Mouse (Mus musculus) adrenal gland, adult 18-20 months (tissue): Measurements from ENCODE around the gene Fam110a. TPM values are rescaled to one million over a fixed set of nuclear protein-coding genes. Genes with fewer than 3 reads are reported as not detected.

ENCODE experiments used
- DNase-seq, 2 experiments: peaks; one replicate each; pipeline ENCODE4 v3.0.0; 2021 to 2022; ENCODE audit warnings: low spot score in 2 of 2
- total RNA-seq, 2 experiments: library from RNA; stranded (reverse); gene quantifications; 1 replicate in 1 of 2; 2 replicates in 1 of 2; pipeline ENCODE4 v1.2.3; 2021

Gene Fam110a
- total RNA-seq, 2 experiments from 2014 or later, result 6.6 to 10.3 TPM

DNA sequence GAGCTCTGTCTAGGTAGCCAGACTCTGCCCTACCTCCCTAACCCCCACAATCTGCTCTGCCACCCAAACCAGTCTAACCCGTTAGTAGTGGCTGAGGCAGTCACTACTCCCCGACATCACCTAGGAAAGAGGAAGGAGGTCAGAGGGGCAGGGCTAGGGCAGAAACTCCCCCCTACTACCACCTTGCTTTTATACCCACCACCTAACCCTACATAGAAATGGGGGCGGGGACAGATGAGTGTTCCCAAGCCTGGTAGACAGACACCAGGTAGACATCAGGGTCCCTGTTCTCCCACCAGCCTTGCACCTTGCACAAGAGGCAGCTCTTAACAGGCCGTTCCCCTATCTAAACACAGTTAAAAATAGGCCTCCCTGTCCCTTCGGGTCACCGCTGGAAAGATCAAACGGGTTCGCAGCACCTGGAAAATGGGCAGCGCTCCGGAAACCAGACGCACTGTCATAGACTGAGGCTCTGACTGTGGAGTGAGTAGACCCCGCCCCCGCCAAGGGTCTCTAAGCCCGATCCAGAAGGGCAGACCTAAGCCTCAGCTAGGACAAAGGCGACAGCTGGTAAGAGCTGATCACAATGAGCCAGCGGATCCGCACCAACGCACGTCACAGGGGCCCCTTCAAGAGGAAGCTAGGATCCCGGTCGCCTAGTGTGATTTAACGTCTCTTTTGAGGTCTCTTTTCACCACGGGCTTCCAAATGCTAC lies 7.0 kb downstream of the Fam110a start:
- no peak for DNase-seq

DNA sequence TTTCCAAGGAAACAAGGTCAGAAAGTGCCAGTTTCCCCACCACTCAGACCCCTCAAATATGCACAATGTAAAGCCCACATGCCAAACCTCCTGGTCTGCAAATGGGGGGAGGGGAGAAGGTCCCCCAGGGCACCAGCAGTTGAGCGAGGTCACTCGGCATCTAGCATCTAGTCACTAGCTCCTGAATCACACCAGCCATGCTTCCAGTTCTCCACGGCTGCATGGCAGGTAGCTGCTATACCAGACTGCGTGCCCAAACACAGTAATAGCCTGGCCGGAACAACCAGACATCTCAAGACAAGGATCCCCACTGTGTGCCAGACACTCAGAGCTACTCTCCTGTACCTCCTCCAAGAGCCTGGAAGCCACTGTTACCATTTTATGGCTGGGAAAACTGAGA lies 8.3 kb downstream of the Fam110a start:
- DNase-seq, result no peak

- peak; percentile 69 to 74 for DNase-seq
Observed at GRCm38 (mm10) chr2:151970191-151971172, 9.5 kb downstream of the Fam110a start.

- no peak for DNase-seq
Observed at GRCm38 (mm10) chr2:151969396-151969795, 10.6 kb downstream of the Fam110a start.

- no peak for DNase-seq
Observed at GRCm38 (mm10) chr2:151968986-151969385, 11.0 kb downstream of the Fam110a start.

- no peak for DNase-seq
Observed at GRCm38 (mm10) chr2:151968451-151968850, 11.6 kb downstream of the Fam110a start.

GRCm38 (mm10) chr2:151967792-151968191 lies 12.2 kb downstream of the Fam110a start:
- DNase-seq, result no peak

DNA sequence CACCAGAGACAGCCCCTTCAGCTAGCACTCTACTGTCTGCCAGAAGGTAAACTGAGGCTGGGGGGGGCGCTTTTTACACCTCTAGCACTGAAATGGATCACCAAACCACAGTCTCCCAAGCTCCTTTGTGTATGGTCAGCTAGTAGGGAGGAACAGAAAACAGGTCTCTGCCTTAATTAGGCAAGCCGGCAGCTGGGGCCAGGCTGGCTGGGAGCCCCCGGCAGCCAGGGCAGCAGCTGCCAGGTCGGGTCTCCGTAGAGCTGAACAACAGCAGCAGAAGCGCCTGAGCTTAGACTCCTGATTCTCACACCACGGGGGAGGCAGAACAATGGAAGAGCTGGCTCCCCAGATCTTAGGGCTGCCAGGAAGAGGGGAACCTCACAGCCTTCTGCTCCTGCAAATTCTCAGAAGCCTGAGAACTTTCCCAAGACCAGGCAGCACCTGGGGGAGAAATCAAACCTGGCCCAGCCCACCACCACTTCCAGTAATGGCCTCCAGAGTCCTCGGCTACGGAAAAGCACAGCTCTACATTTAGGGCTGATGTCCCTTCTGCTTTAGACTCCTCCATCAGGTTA lies 12.8 kb downstream of the Fam110a start:
- no peak for DNase-seq

GRCm38 (mm10) chr2:151964052-151964451 lies 16.0 kb downstream of the Fam110a start:
- DNase-seq, result no peak

DNA sequence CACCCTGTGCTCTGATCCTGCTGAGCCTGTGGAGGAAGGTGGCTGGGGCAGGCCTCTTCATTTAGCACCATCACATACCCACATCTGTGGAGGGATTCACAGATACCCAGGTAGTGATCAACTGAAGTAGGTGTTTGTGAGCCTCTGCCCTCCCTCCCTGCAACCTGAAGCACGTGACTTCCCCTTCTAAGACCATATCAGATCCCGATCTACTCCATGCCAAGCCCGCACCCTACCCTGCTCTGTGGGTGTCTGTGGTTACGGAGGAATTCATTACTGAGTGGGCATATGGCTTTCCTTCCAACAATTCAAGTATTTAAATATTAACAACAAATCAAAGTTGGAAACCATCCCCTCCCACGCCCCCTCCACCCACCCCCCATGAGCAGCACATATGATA lies 16.7 kb downstream of the Fam110a start:
- no peak for DNase-seq

DNA sequence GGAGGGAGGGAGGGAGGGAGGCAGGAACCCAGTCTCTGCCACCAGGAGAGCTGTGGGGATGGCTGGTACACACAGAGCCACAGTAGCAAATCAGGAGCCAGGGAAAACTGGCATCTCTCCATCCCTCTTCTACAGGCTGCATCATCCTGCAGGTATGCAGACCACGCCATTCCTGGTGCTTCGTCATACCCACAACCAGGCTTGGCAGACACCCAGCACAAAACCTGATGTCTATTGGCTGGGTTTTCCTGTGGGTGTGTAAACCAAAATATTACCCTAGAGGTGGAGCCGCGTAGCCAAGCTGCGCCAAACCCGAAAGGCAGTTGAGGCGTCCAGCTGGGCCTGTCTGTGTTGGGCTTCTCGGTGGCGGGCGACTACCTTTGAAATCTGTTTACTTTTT lies 17.5 kb downstream of the Fam110a start:
- no peak for DNase-seq

- DNase-seq, result no peak
Observed at GRCm38 (mm10) chr2:151961284-151962196, 18.5 kb downstream of the Fam110a start.

GRCm38 (mm10) chr2:151959274-151959673 lies 20.7 kb downstream of the Fam110a start:
- no peak for DNase-seq

DNA sequence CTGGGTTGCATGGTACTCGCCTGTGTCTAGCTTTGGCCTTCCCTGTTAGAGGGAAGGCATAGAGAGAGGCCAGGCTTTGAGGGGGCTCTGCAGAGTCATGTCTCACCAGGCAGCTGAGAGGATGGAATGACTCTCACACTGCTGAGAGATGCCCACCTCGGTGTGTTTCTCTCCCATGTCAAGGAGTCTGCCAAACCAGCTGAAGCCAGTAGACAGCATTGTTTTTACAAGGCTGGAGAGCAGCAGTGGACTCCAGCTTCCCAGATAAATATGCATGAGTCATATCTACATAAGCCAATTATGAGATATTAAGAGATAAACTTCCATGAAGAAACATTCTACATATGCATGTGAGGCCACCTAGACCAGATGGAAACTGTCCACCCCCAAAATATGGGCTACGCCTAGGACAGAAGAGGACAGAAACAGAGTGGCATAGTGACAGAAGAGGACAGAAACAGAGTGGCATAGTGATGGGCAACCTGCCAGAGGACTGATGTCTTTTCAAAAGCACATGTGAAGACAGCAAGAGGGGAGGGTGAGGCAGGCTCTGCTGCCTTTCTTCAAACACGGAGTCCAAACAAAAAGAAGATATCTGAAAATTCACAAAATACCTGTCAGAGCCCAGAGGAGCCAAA lies 23.4 kb downstream of the Fam110a start:
- DNase-seq, result no peak

DNA sequence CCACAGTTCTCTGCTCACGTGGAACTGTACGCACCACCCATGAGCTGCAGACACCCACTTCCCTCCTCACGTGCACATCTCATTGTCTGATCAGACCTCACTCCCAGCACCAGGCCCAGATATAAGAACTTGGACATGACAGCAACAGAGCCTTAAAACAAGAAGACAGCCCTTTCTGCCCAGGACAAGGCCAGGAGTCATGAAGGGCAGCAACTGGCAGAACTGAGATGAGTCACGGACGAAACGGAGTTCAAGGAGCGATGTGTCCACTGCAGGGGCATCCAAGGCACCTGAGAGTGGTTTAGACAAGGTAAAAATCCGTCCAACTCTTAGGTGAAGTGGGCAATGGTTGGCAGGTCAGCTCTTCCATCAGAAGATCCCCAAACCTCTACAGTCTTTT lies 26.4 kb downstream of the Fam110a start:
- no peak for DNase-seq

- no peak for DNase-seq
Observed at GRCm38 (mm10) chr2:151949082-151949774, 30.8 kb downstream of the Fam110a start.

DNA sequence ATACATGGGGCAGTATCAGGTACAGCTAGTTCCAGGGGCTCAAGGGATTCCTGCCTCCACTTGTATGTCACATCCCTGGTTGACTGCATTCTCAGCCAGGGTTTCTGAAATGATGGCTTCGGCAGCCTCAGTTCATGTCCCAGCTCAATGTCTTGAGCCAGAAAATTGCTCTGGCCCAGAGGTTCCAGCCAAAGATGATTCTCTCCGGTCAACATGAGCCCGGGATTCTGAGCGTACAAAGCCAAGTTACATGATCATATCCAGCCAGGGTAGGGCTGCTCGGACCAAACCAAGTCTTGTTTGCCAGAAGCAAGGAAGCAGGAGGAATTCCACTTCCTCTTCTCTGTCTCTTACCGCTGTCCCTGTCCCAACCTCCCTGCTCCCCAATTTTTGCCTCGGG lies 31.7 kb downstream of the Fam110a start:
- DNase-seq, result no peak

DNA sequence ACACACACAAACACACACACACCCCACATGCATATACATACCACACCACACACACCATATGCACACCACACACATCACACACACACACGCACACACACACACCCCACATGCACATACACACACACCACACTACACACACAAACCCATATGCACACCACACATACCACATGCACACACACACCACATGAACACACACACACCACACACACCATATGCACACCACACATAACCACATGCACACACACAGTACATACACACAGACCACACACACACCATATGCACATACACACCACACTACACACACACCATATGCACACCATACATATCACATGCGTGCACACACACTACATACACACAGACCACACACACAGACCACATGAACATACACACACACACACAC lies 32.4 kb downstream of the Fam110a start:
- no peak for DNase-seq

GRCm38 (mm10) chr2:151944106-151944505 lies 35.9 kb downstream of the Fam110a start:
- no peak for DNase-seq

GRCm38 (mm10) chr2:151941269-151941668 lies 38.8 kb downstream of the Fam110a start:
- DNase-seq, result peak; percentile 51
